Mouse (Mus musculus) heart, adult 10 weeks (tissue): ENCODE measurements around the gene Sult1c2. TPM values are rescaled to one million over a fixed set of nuclear protein-coding genes. Genes with fewer than 3 reads are reported as not detected.

ENCODE experiments used
- polyA plus RNA-seq: library from polyadenylated mRNA; stranded (reverse); fragments of 350-450 nt; fragmentation: Illumina TruSeq; extraction: RNeasy Lipid Tissue Mini Kit (QIAGEN cat#74804); gene quantifications from one replicate; pipeline ENCODE4 v1.2.3, GENCODE M21; 2014; ENCODE audit warnings: low read depth, low replicate concordance

Gene Sult1c2
- polyA plus RNA-seq, result not detected

GRCm38 (mm10) chr17:53846206-53846605 is at the start of gene Sult1c2:
TSS of gene Sult1c2 (minus strand) at chr17:53846339.

Other genes starting within 250 kb of the Sult1c2 start
- gene Sgo1, start 157.0 kb downstream of the Sult1c2 start, polyA plus RNA-seq, result 0.10 TPM
- not detected for gene Sult1c1, start 144.3 kb upstream of the Sult1c2 start, polyA plus RNA-seq